Mouse (Mus musculus) liver, adult 2 months (tissue): Measurements from ENCODE around the gene Map3k5. TPM values are rescaled to one million over a fixed set of nuclear protein-coding genes. Genes with fewer than 3 reads are reported as not detected.

Source experiments
- DNase-seq: peaks from one replicate; pipeline ENCODE4 v3.0.0-alpha.2; 2011; ENCODE audit warnings: low read depth, low spot score; ENCODE audit errors: extremely low read depth
- H3K27ac ChIP-seq: fragments of 200-500 bp; replicated peaks from 2 replicates; pipeline ENCODE4 v1.5.1; 2012; ENCODE audit warnings: low read depth, mild to moderate bottlenecking, control low read depth, inconsistent platforms, low read length; ENCODE audit not compliant: insufficient read depth
- H3K27me3 ChIP-seq: fragments of 200-500 bp; 2 replicates; pipeline ENCODE4 v1.6.1; 2012; ENCODE audit warnings: mild to moderate bottlenecking, moderate library complexity, low read length, inconsistent platforms; ENCODE audit not compliant: control insufficient read depth, insufficient read depth
- H3K36me3 ChIP-seq: fragments of 200-500 bp; 2 replicates; pipeline ENCODE4 v1.6.1; 2012; ENCODE audit warnings: low read length, inconsistent platforms; ENCODE audit not compliant: control insufficient read depth, insufficient read depth
- H3K4me1 ChIP-seq: fragments of 200-500 bp; 2 replicates; pipeline ENCODE4 v1.6.1; 2011; ENCODE audit warnings: low read length; ENCODE audit not compliant: control insufficient read depth, insufficient read depth
- H3K4me3 ChIP-seq: fragments of 200-500 bp; 2 replicates; pipeline ENCODE4 v1.5.1; 2011; ENCODE audit warnings: low read depth, mild to moderate bottlenecking, control low read depth, low read length, moderate library complexity; ENCODE audit not compliant: insufficient read depth
- H3K79me2 ChIP-seq: fragments of 200-500 bp; 2 replicates; pipeline ENCODE4 v1.6.1; 2012; ENCODE audit warnings: inconsistent platforms, mild to moderate bottlenecking, low read length, moderate library complexity; ENCODE audit not compliant: control insufficient read depth, insufficient read depth
- H3K9ac ChIP-seq: fragments of 200-500 bp; 2 replicates; pipeline ENCODE4 v1.6.1; 2012; ENCODE audit warnings: low read depth, mild to moderate bottlenecking, control low read depth, inconsistent platforms, low read length
- CTCF ChIP-seq: fragments of 200-500 bp; IDR thresholded peaks from 2 replicates; pipeline ENCODE4 v1.5.1; 2011; ENCODE audit warnings: low read depth, low read length, control low read depth
- POLR2A ChIP-seq: fragments of 200-500 bp; IDR thresholded peaks from 2 replicates; pipeline ENCODE4 v1.6.1; 2011; ENCODE audit warnings: low read length, control low read depth; ENCODE audit not compliant: insufficient read depth; ENCODE audit errors: extremely low read depth
- WGBS: fragments of 180-500 bp; shearing (Covaris S2); methylation state at CpG from one replicate; pipeline ENCODE4 v1.1.7; 2018; 5-methylcytosine and 5-hydroxymethylcytosine counted together
- polyA plus RNA-seq: library from polyadenylated mRNA; depleted of rRNA; stranded (reverse); fragments of >200 nt; gene quantifications from 2 replicates; pipeline ENCODE4 v1.2.3, GENCODE M21; 2012
- total RNA-seq: library from RNA; depleted of rRNA; stranded (reverse); fragments of >200 nt; gene quantifications from 2 replicates; pipeline ENCODE4 v1.2.3, GENCODE M21; 2014

The Map3k5 gene
- total and polyA plus RNA-seq, 2 experiments = 2.9 to 25.4 TPM

GRCm38 (mm10) chr10:20157021-20157726 lies 222.9 kb downstream of the Map3k5 start:
- 91% methylated on average over 8 of the region's 8 CpGs for WGBS

GRCm38 (mm10) chr10:20158756-20159155 lies 224.5 kb downstream of the Map3k5 start:
- H3K4me3 ChIP-seq = no peak overlapping the region
- H3K4me1 ChIP-seq = peaks cover 12% of the 10 kb centered on the region
- TF ChIP-seq POLR2A (no peak), CTCF (no peak)
- no peaks in the 10 kb centered on the region for H3K36me3 ChIP-seq
- 72% methylated on average over 4 of the region's 4 CpGs for WGBS
- no peaks in the 10 kb centered on the region for H3K27me3 ChIP-seq
- H3K27ac ChIP-seq = no peak overlapping the region
- peaks cover 45% of the 10 kb centered on the region; the same call in 1 of the 2 replicates for H3K79me2 ChIP-seq
- no peak for DNase-seq
- no peak overlapping the region for H3K9ac ChIP-seq

More at GRCm38 (mm10) chr10:20157021-20157726, 222.9 kb downstream of the Map3k5 start:
- no peak for TF ChIP-seq POLR2A
- TF ChIP-seq CTCF = no peak
- no peak overlapping the region for H3K4me3 ChIP-seq
- H3K79me2 ChIP-seq = peaks cover 49% of the 10 kb centered on the region; the same call in 1 of the 2 replicates
- no peak for DNase-seq
- no peaks in the 10 kb centered on the region for H3K36me3 ChIP-seq
- no peak overlapping the region for H3K9ac ChIP-seq
- no peaks in the 10 kb centered on the region for H3K27me3 ChIP-seq
- H3K27ac ChIP-seq = no peak overlapping the region
- H3K4me1 ChIP-seq = peaks cover 18% of the 10 kb centered on the region

- DNase-seq = no peak
- TF ChIP-seq POLR2A = no peak
- WGBS = 96% methylated on average over 5 of the region's 5 CpGs
These were observed 225.0 kb downstream of the Map3k5 start for GRCm38 (mm10) chr10:20159308-20159707.

DNA sequence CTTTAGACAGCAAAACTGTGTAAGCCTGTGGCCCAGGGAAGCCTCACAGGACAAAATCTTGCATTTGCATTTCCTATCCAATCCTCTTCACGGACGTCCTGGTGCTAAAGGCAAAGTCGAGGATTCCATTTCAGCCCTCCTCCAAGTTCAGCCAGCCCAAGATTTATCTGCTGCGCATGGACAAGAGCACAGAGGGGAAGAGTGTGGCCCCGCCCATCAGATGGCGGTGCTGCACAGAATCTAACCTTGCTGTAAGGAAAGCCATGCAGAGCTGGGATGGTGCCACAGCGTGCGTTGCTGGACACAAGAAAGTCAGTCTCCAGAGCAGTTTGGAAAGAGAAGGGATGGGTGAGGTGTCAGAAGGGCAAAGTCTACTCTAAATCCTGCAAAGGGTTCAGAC lies 226.6 kb downstream of the Map3k5 start:
- DNase-seq = peak; percentile 73
- Histone ChIP-seq H3K27me3 (no peaks in the 10 kb centered on the region), H3K4me1 (peaks cover 16% of the 10 kb centered on the region), H3K79me2 (peaks cover 37% of the 10 kb centered on the region; the same call in 1 of the 2 replicates), H3K9ac (no peak overlapping the region), H3K27ac (no peak overlapping the region), H3K4me3 (no peak overlapping the region), H3K36me3 (no peaks in the 10 kb centered on the region)
- WGBS = 31% methylated on average over 8 of the region's 8 CpGs
- TF ChIP-seq POLR2A = no peak
- TF ChIP-seq CTCF = no peak

More at GRCm38 (mm10) chr10:20159308-20159707, 225.0 kb downstream of the Map3k5 start:
- Histone ChIP-seq H3K36me3 (no peaks in the 10 kb centered on the region), H3K79me2 (peaks cover 42% of the 10 kb centered on the region; the same call in 1 of the 2 replicates), H3K4me3 (no peak overlapping the region), H3K9ac (no peak overlapping the region), H3K27ac (no peak overlapping the region), H3K4me1 (peaks cover 11% of the 10 kb centered on the region), H3K27me3 (no peaks in the 10 kb centered on the region)

- Histone ChIP-seq H3K36me3 (no peaks in the 10 kb centered on the region), H3K4me1 (peaks cover 47% of the 10 kb centered on the region), H3K4me3 (no peak overlapping the region), H3K79me2 (peaks cover 23% of the 10 kb centered on the region; the same call in 1 of the 2 replicates), H3K27ac (peak overlapping the region; percentile 61), H3K9ac (no peak overlapping the region), H3K27me3 (no peaks in the 10 kb centered on the region)
- TF ChIP-seq POLR2A (no peak), CTCF (no peak)
- peak; percentile 81 for DNase-seq
- WGBS = 49% methylated on average over 5 of the region's 5 CpGs
These were observed 230.5 kb downstream of the Map3k5 start for GRCm38 (mm10) chr10:20164810-20165209.

- peak; percentile 95 for DNase-seq
- Histone ChIP-seq H3K4me1 (peaks cover 45% of the 10 kb centered on the region), H3K79me2 (peaks cover 27% of the 10 kb centered on the region; the same call in 1 of the 2 replicates), H3K27ac (peak overlapping the region; percentile 47), H3K36me3 (no peaks in the 10 kb centered on the region), H3K9ac (no peak overlapping the region), H3K27me3 (no peaks in the 10 kb centered on the region), H3K4me3 (no peak overlapping the region)
- WGBS = 16% methylated on average over 11 of the region's 11 CpGs
- TF ChIP-seq POLR2A (no peak), CTCF (no peak)
These were observed 232.5 kb downstream of the Map3k5 start for GRCm38 (mm10) chr10:20166797-20167196.
